Mouse (Mus musculus): ENCODE results near the gene Esm1. TPM values are rescaled to one million over a fixed set of nuclear protein-coding genes. Genes with fewer than 3 reads are reported as not detected.
A peak's percentile ranks its signal among the peaks of the same experiment; 100 is the strongest.
"Not testable (repeated sequence)": the region's sequence is repeated elsewhere in the genome, so short reads cannot be mapped to it uniquely, and the experiment has no call there.

The Esm1 gene
- total RNA-seq, 2 experiments from 2014 or later, result 3.6 to 3.9 TPM

DNA sequence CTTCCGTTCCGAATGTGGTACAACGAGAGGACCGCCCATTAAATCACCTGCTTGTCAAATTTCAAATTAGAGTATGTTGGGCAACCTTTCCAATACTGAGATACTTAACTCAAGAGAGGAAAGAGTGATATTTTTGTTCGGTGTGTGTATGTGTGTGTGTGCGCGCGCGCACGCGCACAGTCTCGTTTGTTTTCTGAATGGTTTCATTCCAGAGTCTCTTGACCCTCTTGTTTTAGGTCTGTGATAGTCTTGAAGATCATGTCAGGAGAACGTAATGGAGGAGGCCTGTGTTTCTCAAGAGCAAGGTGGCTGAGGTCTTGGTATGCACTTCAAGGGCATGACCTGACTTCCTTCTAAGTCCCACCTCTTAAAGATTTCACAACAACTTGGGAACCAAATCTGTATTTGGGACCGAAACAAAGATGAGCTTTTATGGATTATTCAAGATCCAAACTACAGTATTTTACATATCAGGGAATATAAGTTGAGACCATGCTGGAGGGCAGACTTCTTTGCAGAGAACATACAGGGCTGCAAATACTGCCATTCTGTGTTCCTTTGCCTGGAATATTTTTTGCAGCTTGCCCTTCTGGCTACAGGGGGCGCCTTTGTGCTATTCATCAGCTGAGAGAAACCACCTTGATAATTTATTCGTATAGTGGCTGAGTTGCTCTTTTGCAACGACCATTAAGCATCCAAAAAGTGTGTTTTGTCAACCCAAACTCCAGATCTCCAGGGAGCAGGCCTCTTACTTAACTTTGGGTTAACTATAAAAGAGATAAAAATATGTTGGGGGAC lies 18.4 kb downstream of the Esm1 start:
- DNase-seq, result no peak

DNA sequence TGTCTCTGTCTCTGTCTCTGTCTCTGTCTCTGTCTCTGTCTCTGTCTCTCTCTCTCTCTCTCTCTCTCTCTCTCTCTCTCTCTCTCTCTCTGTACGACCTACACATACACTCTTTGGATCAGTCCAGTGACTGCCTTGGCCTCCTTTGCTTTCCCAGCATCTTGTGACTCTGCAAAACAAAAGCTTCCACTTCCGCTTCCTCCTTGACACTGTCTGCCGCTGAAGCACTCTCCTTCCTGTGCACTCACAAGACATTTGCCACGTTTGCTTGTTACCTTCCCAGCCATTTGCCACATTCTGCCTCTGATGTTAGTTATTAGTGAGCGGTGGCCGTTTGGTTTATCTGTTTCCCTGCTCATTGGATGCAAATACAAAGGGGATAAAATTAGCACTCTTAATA lies 32.7 kb downstream of the Esm1 start:
- no peak for DNase-seq

DNA sequence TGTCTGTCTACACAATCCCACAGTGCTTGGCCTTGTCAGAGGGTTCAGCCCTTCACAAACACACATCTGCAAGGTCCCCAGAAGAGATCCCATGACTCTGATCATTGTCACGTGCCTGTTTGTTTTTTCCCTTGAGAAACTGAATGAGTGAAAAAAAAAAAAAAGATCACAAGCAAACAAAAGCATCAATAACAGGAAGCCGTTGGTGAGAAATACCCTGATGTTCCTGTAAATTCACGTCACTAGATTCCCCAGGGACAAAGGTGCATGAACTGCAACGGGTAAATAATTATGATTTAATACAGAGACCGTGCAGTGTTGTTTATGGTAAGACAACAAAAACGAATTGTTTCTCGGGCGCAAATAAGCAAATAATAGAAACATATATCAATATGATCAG lies 35.6 kb downstream of the Esm1 start:
- DNase-seq, result no peak

DNA sequence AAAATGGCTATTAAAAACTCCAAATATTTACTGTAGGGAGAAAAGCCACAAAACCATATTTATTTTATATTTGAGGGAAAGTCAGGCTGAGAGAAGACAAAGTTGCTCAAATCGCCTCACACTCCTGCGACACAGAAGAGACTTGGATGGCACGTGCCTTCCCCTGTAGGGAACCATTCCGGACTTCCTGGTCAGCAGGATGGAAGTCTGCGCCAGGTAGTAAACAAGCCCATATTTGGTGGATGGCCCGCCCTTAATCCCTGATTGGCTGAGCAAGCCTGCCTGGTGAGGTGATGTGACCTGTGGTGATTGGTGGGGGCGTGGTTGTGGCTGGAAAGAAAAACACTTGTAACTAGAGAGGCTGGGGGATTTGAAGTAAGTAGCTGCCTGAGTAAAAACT lies 43.1 kb downstream of the Esm1 start:
- not testable (repeated sequence) for DNase-seq

DNA sequence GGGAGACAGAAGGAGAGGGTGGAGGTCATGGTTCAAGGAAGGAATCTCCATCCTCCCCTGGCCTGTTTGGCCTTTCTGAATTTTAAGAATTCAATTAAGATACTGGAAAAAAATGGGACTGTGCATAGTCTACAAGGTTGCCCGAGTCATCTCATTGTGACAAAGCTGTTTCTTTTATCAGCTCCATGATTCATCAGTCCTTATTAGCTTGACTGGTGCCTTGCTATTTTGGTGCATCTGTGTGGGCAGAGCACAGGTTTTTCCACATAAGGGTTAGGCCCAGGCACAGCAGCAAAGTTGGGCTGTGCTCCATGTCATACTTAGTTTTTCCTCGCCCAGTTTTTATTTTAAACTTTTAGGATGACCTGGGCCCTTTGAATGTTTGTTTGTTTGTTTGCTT lies 47.3 kb downstream of the Esm1 start:
- DNase-seq, result no peak

DNA sequence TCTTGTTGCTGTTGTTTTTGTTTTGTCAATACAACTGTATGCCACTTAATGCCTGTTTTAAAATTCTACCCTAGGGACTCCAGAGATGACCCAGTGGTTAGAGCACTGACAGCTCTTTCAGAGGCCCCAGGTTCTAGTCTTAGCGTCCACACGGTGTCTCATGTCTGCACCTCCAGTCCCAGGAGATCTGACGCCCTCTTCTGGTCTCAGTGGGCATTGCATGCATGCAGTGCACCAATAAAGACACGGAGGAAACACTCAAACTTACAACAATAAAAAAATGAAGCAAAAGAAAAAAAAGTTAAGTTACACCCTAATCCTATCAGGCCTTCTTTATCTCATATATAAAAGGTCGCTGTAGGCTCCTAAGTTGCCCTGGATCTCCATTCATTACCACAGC lies 47.7 kb downstream of the Esm1 start:
- DNase-seq, result no peak

DNA sequence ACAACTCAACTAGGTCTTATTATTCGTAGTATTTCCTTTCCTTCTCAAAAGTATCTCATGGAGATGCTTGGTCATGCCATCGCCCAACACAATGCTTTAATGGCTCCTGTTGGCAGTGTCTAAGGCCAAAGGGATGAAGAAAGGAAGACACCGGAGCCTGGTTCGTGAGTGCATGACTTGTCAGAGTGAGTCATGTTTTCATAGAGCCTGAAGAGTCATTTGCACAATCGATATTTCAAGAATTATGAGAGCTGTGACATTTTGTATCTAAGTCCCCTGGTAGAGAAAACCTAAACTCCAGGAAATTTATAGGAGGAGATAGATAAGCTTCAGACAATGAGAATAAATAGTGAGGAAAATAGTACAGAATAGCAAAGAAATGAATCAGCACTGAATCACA lies 49.8 kb downstream of the Esm1 start:
- DNase-seq, result no peak

DNA sequence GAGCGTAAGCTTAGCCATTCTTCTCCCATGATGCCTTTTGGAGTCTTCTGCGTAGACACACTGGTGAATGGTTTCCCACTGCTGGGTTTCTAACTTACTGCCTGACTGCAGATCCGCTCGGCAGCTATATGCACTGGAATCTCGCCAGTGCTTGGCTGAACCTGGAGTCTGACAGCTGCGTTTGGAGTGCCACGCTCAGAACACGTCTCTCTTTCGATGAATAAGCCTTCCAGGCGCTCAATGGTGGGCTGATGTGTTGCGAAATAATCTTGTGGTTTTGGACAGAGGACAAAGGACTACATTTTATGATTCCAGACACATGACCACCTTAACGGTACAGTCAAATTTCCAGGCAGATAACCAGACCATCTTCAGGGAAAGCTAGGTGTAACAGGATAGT lies 53.4 kb downstream of the Esm1 start:
- no peak for DNase-seq

DNA sequence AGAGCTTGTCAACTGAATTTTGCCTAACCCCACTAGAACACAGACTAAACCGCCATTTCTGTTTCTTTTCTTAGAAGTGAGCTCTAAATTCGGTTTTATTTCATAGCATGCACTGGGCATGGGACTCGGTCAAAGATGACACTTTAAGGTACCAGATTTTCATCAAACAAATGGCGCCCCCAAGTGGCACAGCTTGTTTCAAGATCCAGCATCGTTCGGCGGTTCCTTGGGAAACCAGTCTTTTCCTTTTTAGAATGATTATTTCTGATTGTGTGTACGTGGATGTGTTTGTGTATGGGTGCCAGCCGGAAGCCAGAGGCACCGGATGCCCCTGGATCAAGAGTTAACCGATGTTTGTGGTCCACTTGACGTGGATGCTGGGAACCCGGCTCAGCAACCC lies 55.8 kb downstream of the Esm1 start:
- DNase-seq, result peak; percentile 62

DNA sequence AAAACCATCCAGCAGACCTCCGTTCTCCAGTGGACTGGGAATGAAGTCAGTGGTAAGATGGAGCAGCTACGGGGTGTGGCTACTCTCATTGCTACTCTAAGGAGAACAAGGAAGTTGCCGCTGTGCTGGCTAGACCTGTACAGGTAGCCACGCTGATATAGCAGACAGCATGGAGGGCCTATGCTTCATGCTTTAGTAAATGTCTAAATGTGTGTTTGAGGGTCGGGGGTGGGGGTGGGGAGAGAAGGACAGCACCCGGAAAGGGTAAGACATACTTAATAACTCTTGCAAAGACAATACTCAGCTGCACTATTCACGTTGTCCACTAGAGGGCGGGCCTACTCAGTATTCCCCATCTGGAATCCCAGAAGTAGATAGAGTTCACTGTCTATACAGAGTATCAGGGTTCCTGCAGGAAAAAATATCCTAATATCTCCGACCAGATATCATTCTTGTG lies 57.1 kb downstream of the Esm1 start:
- peak; percentile 81 for DNase-seq

DNA sequence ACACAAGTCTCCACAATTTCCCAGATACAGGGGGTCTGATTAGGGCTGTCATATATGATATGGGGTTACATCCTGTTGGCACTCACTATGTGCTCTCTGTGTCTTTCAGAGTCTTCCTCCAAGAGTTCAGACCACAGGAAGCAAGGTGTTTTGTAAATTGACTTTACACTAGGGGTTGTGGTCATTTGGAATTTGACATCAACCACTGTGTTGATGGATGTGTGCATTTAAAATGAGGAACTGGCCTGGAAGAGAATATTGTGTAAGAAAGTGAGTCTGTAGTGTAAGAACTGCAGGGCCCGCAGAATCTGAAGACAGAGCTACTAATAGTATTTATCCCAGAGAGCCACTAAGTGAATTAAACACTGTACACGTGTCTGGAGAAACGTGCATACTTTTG lies 57.7 kb downstream of the Esm1 start:
- no peak for DNase-seq

Other genes starting within 250 kb of the Esm1 start
- gene Ccno, start 221.9 kb upstream of the Esm1 start, total RNA-seq (2021), result under 1 TPM; 0.21 to 0.23 TPM
- not detected for gene Mcidas, start 215.8 kb upstream of the Esm1 start, total RNA-seq (2021)
- gene Cdc20b, start 174.5 kb upstream of the Esm1 start, total RNA-seq (2021), result not detected
- gene Gpx8, start 163.2 kb upstream of the Esm1 start, total RNA-seq (2021), result 10 to 100 TPM; 36.2 to 43.7 TPM
- not detected for gene Gzma, start 108.7 kb upstream of the Esm1 start, total RNA-seq (2021)
- gene Gzmk, start 16.2 kb downstream of the Esm1 start, total RNA-seq (2021), result not detected
- 1 to 10 TPM; 6.0 to 9.2 TPM for gene BC067074, start 83.5 kb downstream of the Esm1 start, total RNA-seq (2021)

Data from gastrocnemius, postnatal 10 days (tissue).